ENCODE assay signal across 13 mouse cellular contexts in the genomic region with DNA sequence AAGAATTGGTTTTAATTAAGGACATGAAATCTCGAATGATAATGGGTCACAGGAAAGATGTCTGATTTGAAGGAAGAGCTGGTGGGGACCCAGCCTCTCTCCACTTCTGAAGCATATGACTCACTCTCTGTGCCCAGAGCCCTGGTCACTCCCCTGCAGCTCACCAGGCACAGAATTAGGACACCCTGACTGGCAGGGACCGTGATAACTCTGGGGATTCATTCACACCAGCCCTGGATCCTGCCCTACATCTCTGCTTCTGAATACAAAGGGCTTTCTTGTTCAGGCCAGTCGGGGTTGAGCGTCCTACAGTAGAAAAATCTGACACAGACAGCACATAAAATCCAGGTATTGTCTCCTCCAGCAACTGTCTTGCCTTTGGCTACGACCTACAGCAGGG. TPM values are rescaled to one million over a fixed set of nuclear protein-coding genes. Genes with fewer than 3 reads are reported as not detected.
DNase-seq lines count a peak whose midpoint lies in the region.
"Had no signal": no experiment of that assay in that cellular context is flagged by ENCODE, and none has a peak within 500 bp of the region (broad histone marks: within the 10 kb centered on the region; RNA-seq: fewer than 3 reads in every experiment).

No protein-coding gene starts in this region.

- DNase-seq in adrenal gland, postnatal 14 days = peak; percentile 47
- DNase-seq in adrenal gland, adult 18-20 months (ENCODE audit: low spot score in 2 of 2) = no peak
- DNase-seq in retina, postnatal 1 day = peak; percentile 92
- DNase-seq in retina, embryonic 14.5 days (ENCODE audit: low spot score) = no peak
- DNase-seq in Muller cell, postnatal 12 days (ENCODE audit: inconsistent ontology term) = peak; percentile 93
- DNase-seq in layer of hippocampus, adult 9-11 months = no peak
- DNase-seq in spleen, postnatal 36 days (ENCODE audit: low spot score in 2 of 2) = no peak
- DNase-seq: cerebellum, postnatal 10 days had no signal

RNA-seq across cellular contexts. Expression of a gene that starts 3.7 kb away (rescaled TPM):
- 103 and 104 TPM in 2 replicates for total RNA-seq in adrenal gland, postnatal 14 days (2021)
- 10 to 100 TPM; 18.0 to 66.4 TPM for total RNA-seq in adrenal gland, adult 18-20 months (2021)

RNA-seq across cellular contexts. Expression of a gene that starts 18.7 kb away (rescaled TPM):
- total RNA-seq in adrenal gland, postnatal 14 days (2021) = not detected in 2 replicates
- not detected for total RNA-seq in adrenal gland, adult 18-20 months (2021)
- total RNA-seq: adrenal gland, postnatal 4 days; ES-E14; gastrocnemius, adult 18-20 months; gastrocnemius, postnatal 36 days; heart, postnatal 25 days had no signal

RNA-seq across cellular contexts. Expression of a gene that starts 26.5 kb away (rescaled TPM):
- total RNA-seq in adrenal gland, postnatal 14 days (2021) = 16.1 and 17.9 TPM in 2 replicates
- total RNA-seq in adrenal gland, adult 18-20 months (2021) = 10 to 100 TPM; 17.8 to 19.9 TPM

RNA-seq across cellular contexts. Expression of a gene that starts 26.5 kb away (rescaled TPM):
- 32.5 and 35.6 TPM in 2 replicates for total RNA-seq in adrenal gland, postnatal 14 days (2021)
- 10 to 100 TPM; 24.7 to 36.0 TPM for total RNA-seq in adrenal gland, adult 18-20 months (2021)

RNA-seq across cellular contexts. Expression of a gene that starts 32.0 kb away (rescaled TPM):
- 63.8 and 78.6 TPM in 2 replicates for total RNA-seq in adrenal gland, postnatal 14 days (2021)
- total RNA-seq in adrenal gland, adult 18-20 months (2021) = 10 to 100 TPM; 59.8 to 71.3 TPM

Comparison
In these comparisons a context has a peak if more than half of its experiments do, and no peak if none do; other contexts are left out.
1. DNase-seq: peak in adrenal gland, postnatal 14 days (single experiment), retina, postnatal 1 day (single experiment) and Muller cell, postnatal 12 days (single experiment); none in adrenal gland, adult 18-20 months (0 of 2), retina, embryonic 14.5 days (single experiment), layer of hippocampus, adult 9-11 months (single experiment) and spleen, postnatal 36 days (0 of 2).